In genomic region chr2:104351415-104352203, GRCm38 (mm10) we compare ENCODE assay signal across 25 mouse cellular contexts. TPM values are rescaled to one million over a fixed set of nuclear protein-coding genes. Genes with fewer than 3 reads are reported as not detected.
DNase-seq lines count a peak whose midpoint lies in the region; ATAC-seq lines count a peak whose summit lies in the region.
"Had no signal": no experiment of that assay in that cellular context is flagged by ENCODE, and none has a peak within 500 bp of the region (broad histone marks: within the 10 kb centered on the region; RNA-seq: fewer than 3 reads in every experiment).

No protein-coding gene starts in this region.

- H3K9me3 ChIP-seq in midbrain, embryonic 11.5 days (ENCODE audit: control insufficient read depth, low read length) = no peaks in the 10 kb centered on the region
- no peaks in the 10 kb centered on the region for H3K9me3 ChIP-seq in midbrain, embryonic 10.5 days (replicated peaks)
- no peaks in the 10 kb centered on the region for H3K9me3 ChIP-seq in forebrain, embryonic 16.5 days (ENCODE audit: control insufficient read depth, low read length)
- H3K9me3 ChIP-seq: heart, embryonic 13.5 days; hindbrain, embryonic 10.5 days; hindbrain, embryonic 15.5 days; stomach, embryonic 15.5 days had no signal

- no peaks in the 10 kb centered on the region for H3K36me3 ChIP-seq in midbrain, embryonic 11.5 days (ENCODE audit: control insufficient read depth, insufficient read depth, low read length)
- H3K36me3 ChIP-seq in midbrain, embryonic 10.5 days = no peaks in the 10 kb centered on the region
- H3K36me3 ChIP-seq in forebrain, embryonic 16.5 days (ENCODE audit: control insufficient read depth, insufficient read depth) = no peaks in the 10 kb centered on the region
- H3K36me3 ChIP-seq: heart, embryonic 13.5 days; hindbrain, embryonic 10.5 days; hindbrain, embryonic 15.5 days; stomach, embryonic 15.5 days had no signal

- no peak overlapping the region for H3K4me2 ChIP-seq in midbrain, embryonic 11.5 days
- H3K4me2 ChIP-seq in forebrain, embryonic 16.5 days (ENCODE audit: low read length) = no peak overlapping the region
- H3K4me2 ChIP-seq: heart, embryonic 13.5 days; hindbrain, embryonic 15.5 days; lung, embryonic 14.5 days; stomach, embryonic 15.5 days had no signal

- 81% methylated on average over 13 of the region's 13 CpGs for WGBS in midbrain, embryonic 11.5 days
- WGBS in midbrain, embryonic 10.5 days = 82% methylated on average over 13 of the region's 13 CpGs
- WGBS in forebrain, embryonic 16.5 days = 54% methylated on average over 13 of the region's 13 CpGs

- no peaks in the 10 kb centered on the region for H3K4me1 ChIP-seq in midbrain, embryonic 11.5 days (ENCODE audit: control insufficient read depth, insufficient read depth, low read length)
- H3K4me1 ChIP-seq in midbrain, embryonic 10.5 days = no peaks in the 10 kb centered on the region
- H3K4me1 ChIP-seq in forebrain, embryonic 16.5 days (replicated peaks; ENCODE audit: control insufficient read depth, insufficient read depth, low read length) = peaks cover 8% of the 10 kb centered on the region
- H3K4me1 ChIP-seq: heart, embryonic 13.5 days; hindbrain, embryonic 10.5 days; hindbrain, embryonic 15.5 days; stomach, embryonic 15.5 days had no signal

- peak; percentile 17 for DNase-seq in gastrocnemius, adult 18-20 months (ENCODE audit: low spot score)
- no peak for DNase-seq in gastrocnemius, postnatal 10 days
- peak; percentile 17 for DNase-seq in midbrain, embryonic 11.5 days (ENCODE audit: low spot score, missing footprints)
- no peak for DNase-seq in midbrain, embryonic 10.5 days (ENCODE audit: low spot score)
- DNase-seq in right cerebral cortex, postnatal 14 days = no peak
- no peak for DNase-seq in thymus, postnatal 14 days
- DNase-seq: adrenal gland, postnatal 36 days; cerebellum, adult 2 months; cerebellum, postnatal 14 days; gastrocnemius, postnatal 36 days; heart, adult 2 months; heart, postnatal 10 days; kidney, adult 11 months; kidney, postnatal 14 days; liver; lung, embryonic 14.5 days; lung, postnatal 14 days had no signal

- no peak overlapping the region for H3K27ac ChIP-seq in midbrain, embryonic 11.5 days (ENCODE audit: low read depth, low read length)
- H3K27ac ChIP-seq in midbrain, embryonic 10.5 days (replicated peaks) = no peak overlapping the region
- H3K27ac ChIP-seq in forebrain, embryonic 16.5 days (ENCODE audit: low read length) = peak overlapping the region; percentile 8
- H3K27ac ChIP-seq: heart, adult 2 months; heart, embryonic 13.5 days; hindbrain, embryonic 10.5 days; hindbrain, embryonic 15.5 days; liver, embryonic 14.5 days; stomach, embryonic 15.5 days had no signal

- H3K27me3 ChIP-seq in midbrain, embryonic 11.5 days (ENCODE audit: control insufficient read depth, insufficient read depth, low read length) = no peaks in the 10 kb centered on the region
- no peaks in the 10 kb centered on the region for H3K27me3 ChIP-seq in midbrain, embryonic 10.5 days (ENCODE audit: low read depth, poor library complexity, severe bottlenecking)
- no peaks in the 10 kb centered on the region for H3K27me3 ChIP-seq in forebrain, embryonic 16.5 days (replicated peaks; ENCODE audit: control insufficient read depth, insufficient read depth, low read length)
- H3K27me3 ChIP-seq: heart, embryonic 13.5 days; hindbrain, embryonic 15.5 days; stomach, embryonic 15.5 days had no signal

- no peak for ATAC-seq in midbrain, embryonic 11.5 days (ENCODE audit: low FRiP score)
- ATAC-seq in forebrain, embryonic 16.5 days = peak; percentile 55
- ATAC-seq: CD4-positive, CD25-positive, alpha-beta regulatory T cell, adult 4 months; inflammation-experienced regulatory T-cells, adult 6 months had no signal

- H3K4me3 ChIP-seq in midbrain, embryonic 11.5 days (ENCODE audit: low read depth, low read length) = no peak overlapping the region
- H3K4me3 ChIP-seq in midbrain, embryonic 10.5 days = no peak overlapping the region
- no peak overlapping the region for H3K4me3 ChIP-seq in forebrain, embryonic 16.5 days (replicated peaks; ENCODE audit: low read length)
- H3K4me3 ChIP-seq: heart, adult 2 months; heart, embryonic 13.5 days; hindbrain, embryonic 10.5 days; hindbrain, embryonic 15.5 days; stomach, embryonic 15.5 days had no signal

- no peak overlapping the region for H3K9ac ChIP-seq in midbrain, embryonic 11.5 days (ENCODE audit: low read length)
- H3K9ac ChIP-seq in forebrain, embryonic 16.5 days (replicated peaks; ENCODE audit: low read depth, low read length) = no peak overlapping the region
- H3K9ac ChIP-seq: heart, embryonic 13.5 days; hindbrain, embryonic 15.5 days; liver, embryonic 14.5 days; lung, embryonic 14.5 days; stomach, embryonic 15.5 days had no signal

RNA-seq across cellular contexts. Expression of gene D430041D05Rik, which starts 59.2 kb away (rescaled TPM):
- 1 to 10 TPM; 1.7 to 2.6 TPM for total RNA-seq in gastrocnemius, adult 18-20 months (2021)
- total RNA-seq in gastrocnemius, postnatal 10 days (2021) = 1 to 10 TPM; 2.9 to 3.0 TPM
- 2.4 TPM in 2 replicates for polyA plus RNA-seq in midbrain, embryonic 11.5 days (2014; fragmentation: Nextera tagmentation; extraction: Ambion mirVana)
- 0.95 and 1.5 TPM in 2 replicates for polyA plus RNA-seq in midbrain, embryonic 10.5 days (2016; fragmentation: Nextera tagmentation; extraction: Ambion mirVana)
- polyA plus RNA-seq in forebrain, embryonic 16.5 days (2015; fragmentation: Nextera tagmentation; extraction: Ambion mirVana) = 13.7 and 14.9 TPM in 2 replicates
- polyA plus RNA-seq: CD4-positive, CD25-positive, alpha-beta regulatory T cell, adult 4 months had no signal

Comparison
In these comparisons a context has a peak if more than half of its experiments do, and no peak if none do; other contexts are left out.
1. DNase-seq: peak in gastrocnemius, adult 18-20 months (single experiment) and midbrain, embryonic 11.5 days (single experiment); none in gastrocnemius, postnatal 10 days (single experiment), midbrain, embryonic 10.5 days (single experiment), right cerebral cortex, postnatal 14 days (single experiment) and thymus, postnatal 14 days (single experiment).